Mouse (Mus musculus) small intestine, adult 2 months (tissue): ENCODE measurements around the gene Eef1akmt3.

Experiments used
- CTCF ChIP-seq: fragments of 200-500 bp; IDR thresholded peaks from 2 replicates; pipeline ENCODE4 v1.5.1; 2012; ENCODE audit warnings: low read depth, mild to moderate bottlenecking, control low read depth, inconsistent platforms, low read length, moderate library complexity, mixed read lengths; ENCODE audit not compliant: insufficient replicate concordance, insufficient read length; ENCODE audit errors: extremely low read depth
- POLR2A ChIP-seq: fragments of 200-500 bp; IDR thresholded peaks from 2 replicates; pipeline ENCODE4 v1.6.1; 2012; ENCODE audit warnings: low read depth, mild to moderate bottlenecking, control low read depth, inconsistent platforms, low read length, moderate library complexity

GRCm38 (mm10) chr10:126997340-126998113 is 43.8 kb downstream of the Eef1akmt3 start:
- TF ChIP-seq CTCF: no peak
- no peak for TF ChIP-seq POLR2A
